Mouse (Mus musculus): Measurements from ENCODE around the gene Sema4b.

Sema4b gene

GRCm38 (mm10) chr7:80268897-80269750 lies 82.5 kb downstream of the Sema4b start, which contains the start of gene Vps33b:
TSS of gene Vps33b (plus strand) at chr7:80269649.
- DNase-seq (ENCODE audit: low spot score in 2 of 2), result peak; percentile 99

GRCm38 (mm10) chr7:80269751-80270255 lies 83.2 kb downstream of the Sema4b start:
- peak in 1 of 2 experiments; percentile 57 for DNase-seq (ENCODE audit: low spot score in 2 of 2)

GRCm38 (mm10) chr7:80273456-80273855 lies 86.8 kb downstream of the Sema4b start:
- no peak for DNase-seq (ENCODE audit: low spot score in 2 of 2)

Measured in right cerebral cortex, postnatal 10 days (tissue).